Mouse (Mus musculus) liver, embryonic 11.5 days (tissue): ENCODE measurements around the gene Pex26. TPM values are rescaled to one million over a fixed set of nuclear protein-coding genes. Genes with fewer than 3 reads are reported as not detected.

Source experiments
- ATAC-seq: fragments of 200-750 bp; cut with Nextera tagmentation; replicated peaks from 2 replicates; pipeline ENCODE4 v1.8.0; 2017; ENCODE audit warnings: moderate number of reproducible peaks, mild to moderate bottlenecking, moderate TSS enrichment, moderate library complexity; ENCODE audit not compliant: low FRiP score
- DNase-seq: peaks from one replicate; pipeline ENCODE4 v3.0.0-alpha.2; 2017; ENCODE audit warnings: low spot score
- H3K27ac ChIP-seq: fragments of 300-500 bp; sonication (generic); 2 replicates; pipeline ENCODE4 v1.5.1; 2014; ENCODE audit warnings: mild to moderate bottlenecking, low read depth, low read length, control low read depth
- H3K27me3 ChIP-seq: fragments of 300-500 bp; sonication (generic); replicated peaks from 2 replicates; pipeline ENCODE4 v1.6.1; 2014; ENCODE audit warnings: low read length, mixed read lengths; ENCODE audit not compliant: control insufficient read depth, insufficient read depth
- H3K36me3 ChIP-seq: fragments of 300-500 bp; sonication (generic); 2 replicates; pipeline ENCODE4 v1.6.1; 2014; ENCODE audit warnings: mild to moderate bottlenecking, low read length, moderate library complexity, mixed read lengths; ENCODE audit not compliant: control insufficient read depth, insufficient read depth
- H3K4me1 ChIP-seq: fragments of 300-500 bp; sonication (generic); replicated peaks from 2 replicates; pipeline ENCODE4 v1.6.1; 2014; ENCODE audit warnings: low read length, mixed read lengths; ENCODE audit not compliant: control insufficient read depth, insufficient read depth
- H3K4me2 ChIP-seq: fragments of 300-500 bp; sonication (generic); 2 replicates; pipeline ENCODE4 v1.6.1; 2014; ENCODE audit warnings: mild to moderate bottlenecking, control low read depth, moderate library complexity
- H3K4me3 ChIP-seq: fragments of 300-500 bp; sonication (generic); 2 replicates; pipeline ENCODE4 v1.5.1; 2014; ENCODE audit warnings: low read depth, low read length, control low read depth
- H3K9ac ChIP-seq: fragments of 300-500 bp; sonication (generic); 2 replicates; pipeline ENCODE4 v1.6.1; 2014; ENCODE audit warnings: low read depth, low read length, control low read depth
- H3K9me3 ChIP-seq: fragments of 300-500 bp; sonication (generic); 2 replicates; pipeline ENCODE4 v1.6.1; 2016; ENCODE audit warnings: low read length, inconsistent platforms, mixed read lengths; ENCODE audit not compliant: control insufficient read depth
- WGBS: fragments of 180-500 bp; shearing (Covaris S2); extraction: QIAGEN DNeasy Blood & Tissue Kit; methylation state at CpG from one replicate; pipeline ENCODE4 v1.1.7; 2014; 5-methylcytosine and 5-hydroxymethylcytosine counted together
- polyA plus RNA-seq: library from polyadenylated mRNA; unstranded; fragments of >200 nt; fragmentation: Nextera tagmentation; extraction: Ambion mirVana; gene quantifications from 2 replicates; pipeline ENCODE4 v1.2.1, GENCODE M21; 2014

Gene Pex26
- polyA plus RNA-seq, 1 experiment from 2014 or later = 6.0 TPM

DNA sequence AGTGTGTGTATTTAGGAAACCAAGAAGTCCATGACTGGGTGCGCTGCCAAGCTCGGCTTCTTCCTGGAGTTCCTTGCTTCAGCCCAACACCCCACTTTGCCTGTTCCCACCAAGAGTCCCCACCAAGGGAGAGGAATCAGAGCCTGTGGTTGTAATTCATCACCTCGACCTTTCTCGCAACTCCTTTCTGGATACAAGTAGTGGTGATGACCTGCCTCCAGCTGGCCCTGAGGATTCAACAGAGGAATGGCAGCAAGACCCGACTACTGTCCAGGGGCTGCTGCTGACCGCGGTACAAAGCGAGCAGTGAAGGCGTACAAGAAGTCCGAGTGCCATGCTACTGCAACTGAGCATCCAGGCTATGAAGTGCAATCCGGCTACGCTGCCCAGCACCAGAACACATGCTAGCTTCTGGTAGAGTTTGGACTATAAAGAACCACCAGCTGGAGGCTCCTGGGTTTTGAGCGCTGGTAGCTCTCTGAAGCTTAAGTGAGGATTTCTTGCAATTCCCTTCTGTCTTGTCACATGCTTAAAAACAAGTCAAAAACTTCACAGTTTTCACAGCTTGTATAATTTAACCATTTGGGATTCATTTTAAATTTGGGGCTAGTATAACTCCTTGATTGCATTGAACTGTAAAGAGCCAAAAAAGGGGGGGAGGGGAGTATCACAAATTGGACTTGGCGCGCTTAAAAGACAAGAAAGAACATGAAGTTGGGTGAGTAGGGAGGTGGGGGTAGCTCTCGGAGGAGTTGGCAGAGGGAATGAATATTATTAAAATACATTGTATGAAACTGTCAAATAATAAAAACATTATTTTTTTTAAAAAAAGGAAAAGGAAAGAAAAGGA lies 28.8 kb upstream of the Pex26 start:
- DNase-seq (no peak), ATAC-seq (no peak)

DNA sequence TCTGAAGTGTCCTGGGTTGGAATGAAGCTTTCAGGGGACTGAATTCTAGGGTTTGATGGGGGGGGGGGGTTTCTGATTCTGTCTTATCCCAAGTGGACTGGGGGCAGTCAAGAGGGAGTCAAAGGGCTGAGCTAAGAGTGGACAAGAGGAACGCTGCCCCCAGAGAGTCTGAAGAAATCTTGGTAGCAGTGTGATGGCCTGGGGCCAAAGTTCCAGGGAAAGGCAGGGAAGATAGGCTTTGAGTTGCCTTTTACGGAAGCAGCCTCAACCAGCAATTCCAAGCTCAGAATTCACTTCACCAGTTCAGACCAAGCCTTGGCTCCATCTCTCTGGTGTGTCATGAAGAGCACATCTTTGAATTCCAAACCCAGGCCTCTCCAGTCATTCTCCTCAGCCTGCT lies 27.4 kb upstream of the Pex26 start:
- H3K27ac ChIP-seq = no peak overlapping the region
- H3K9ac ChIP-seq = no peak overlapping the region
- no peaks in the 10 kb centered on the region for H3K36me3 ChIP-seq
- DNase-seq (no peak), ATAC-seq (no peak)
- WGBS = 78% methylated on average over 2 of the region's 2 CpGs
- no peaks in the 10 kb centered on the region for H3K9me3 ChIP-seq
- H3K27me3 ChIP-seq = no peaks in the 10 kb centered on the region; the same call in 1 of the 2 replicates
- H3K4me3 ChIP-seq = no peak overlapping the region
- H3K4me2 ChIP-seq = no peak overlapping the region
- H3K4me1 ChIP-seq = peaks cover 8% of the 10 kb centered on the region; the same call in 1 of the 2 replicates

More for the DNA sequence above, 28.8 kb upstream of the Pex26 start:
- Histone ChIP-seq H3K9me3 (no peaks in the 10 kb centered on the region), H3K4me3 (no peak overlapping the region), H3K4me1 (peaks cover 1% of the 10 kb centered on the region; the same call in 1 of the 2 replicates), H3K36me3 (no peaks in the 10 kb centered on the region), H3K9ac (no peak overlapping the region), H3K4me2 (no peak overlapping the region), H3K27me3 (no peaks in the 10 kb centered on the region; the same call in 1 of the 2 replicates), H3K27ac (no peak overlapping the region)
- WGBS = 87% methylated on average over 16 of the region's 16 CpGs

DNA sequence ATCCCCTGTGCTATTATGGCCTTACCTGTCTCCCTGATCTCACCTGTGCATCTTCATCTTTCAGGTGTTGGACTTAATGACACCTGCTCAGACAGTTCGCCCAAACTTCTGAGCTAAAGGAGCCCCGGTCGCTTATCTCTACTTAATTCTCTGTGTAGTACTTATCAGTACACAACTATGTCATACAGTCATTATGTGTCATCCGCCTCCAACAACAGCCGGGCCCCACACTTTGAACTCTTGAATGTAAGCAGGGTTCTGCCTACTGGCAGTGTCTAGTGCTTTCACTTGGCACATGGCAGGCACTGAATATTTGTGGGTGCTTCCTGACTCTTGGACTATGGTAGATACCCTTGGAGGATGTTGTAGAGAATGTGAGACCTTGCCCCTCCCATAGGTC lies 23.9 kb upstream of the Pex26 start:
- 70% methylated on average over 5 of the region's 5 CpGs for WGBS
- ATAC-seq (no peak), DNase-seq (no peak)
- H3K27ac ChIP-seq = no peak overlapping the region
- H3K4me1 ChIP-seq = peaks cover 8% of the 10 kb centered on the region; the same call in 1 of the 2 replicates
- no peaks in the 10 kb centered on the region for H3K9me3 ChIP-seq
- H3K36me3 ChIP-seq = no peaks in the 10 kb centered on the region
- no peak overlapping the region for H3K9ac ChIP-seq
- no peak overlapping the region for H3K4me3 ChIP-seq
- H3K4me2 ChIP-seq = no peak overlapping the region
- no peaks in the 10 kb centered on the region; the same call in 1 of the 2 replicates for H3K27me3 ChIP-seq

DNA sequence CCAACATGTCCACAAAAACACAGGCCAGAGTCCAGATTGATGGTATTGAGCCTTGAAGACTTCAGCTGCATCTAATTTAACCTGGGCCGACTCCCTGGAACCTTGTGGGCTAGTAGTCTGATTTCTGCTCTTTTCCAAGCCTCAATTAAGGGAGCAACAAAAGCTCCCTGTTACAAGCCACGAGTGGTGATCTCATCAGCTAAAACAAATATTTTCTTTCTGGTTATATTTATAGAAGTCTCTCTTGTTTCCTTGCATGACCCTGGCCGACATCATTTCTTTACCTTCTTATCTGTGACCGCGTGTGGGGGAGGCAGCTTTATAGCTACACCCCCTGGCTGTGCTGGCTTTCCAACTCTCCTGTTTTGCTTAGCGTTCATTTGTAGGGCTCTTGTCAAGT lies 23.3 kb upstream of the Pex26 start:
- ATAC-seq (no peak), DNase-seq (no peak)
- Histone ChIP-seq H3K4me3 (no peak overlapping the region), H3K9ac (no peak overlapping the region), H3K27ac (no peak overlapping the region), H3K9me3 (no peaks in the 10 kb centered on the region), H3K4me1 (peaks cover 8% of the 10 kb centered on the region; the same call in 1 of the 2 replicates), H3K27me3 (no peaks in the 10 kb centered on the region; the same call in 1 of the 2 replicates), H3K36me3 (no peaks in the 10 kb centered on the region), H3K4me2 (no peak overlapping the region)
- 62% methylated on average over 6 of the region's 6 CpGs for WGBS

DNA sequence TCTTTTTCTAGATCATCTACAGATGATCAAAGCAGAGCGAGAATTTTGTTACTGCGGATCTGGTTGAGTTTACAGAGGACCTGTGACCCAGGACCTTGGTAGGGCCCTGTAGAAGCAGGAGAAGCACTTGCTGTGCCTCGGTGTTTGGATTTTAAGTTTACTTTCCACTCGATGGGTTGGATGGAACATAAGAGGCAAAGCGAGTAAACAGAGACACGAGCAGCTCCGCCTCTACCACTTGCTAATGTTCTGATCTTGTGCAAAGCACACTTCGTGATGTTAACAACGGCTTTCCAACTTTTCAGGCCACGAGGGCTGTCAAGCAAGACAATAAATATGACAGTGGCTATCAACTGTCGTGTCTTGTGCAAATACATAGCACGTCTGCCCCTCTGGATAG lies 20.9 kb upstream of the Pex26 start:
- no peak for ATAC-seq
- 71% methylated on average over 12 of the region's 12 CpGs for WGBS

DNA sequence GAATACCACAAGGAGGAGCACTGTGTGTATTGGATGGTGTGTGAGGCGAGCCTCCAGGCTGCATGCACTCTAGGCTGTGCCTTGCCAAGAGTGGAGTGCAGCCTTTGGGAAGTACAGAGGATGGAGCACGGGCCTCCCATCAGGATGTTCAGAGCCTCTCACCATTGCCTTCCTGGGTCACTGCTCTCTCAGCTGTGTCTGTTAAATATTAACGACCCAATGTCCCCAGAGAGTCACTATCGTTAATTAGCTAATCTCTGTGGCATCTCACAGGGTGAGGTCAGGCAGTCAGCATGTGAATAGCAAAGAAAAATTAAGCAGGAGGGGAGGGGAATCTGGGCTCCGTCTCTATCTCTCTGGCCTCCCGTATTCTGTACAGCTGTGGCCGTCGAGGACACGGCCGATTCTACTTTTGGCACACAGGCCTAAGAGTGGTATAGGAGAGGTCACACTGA lies 17.3 kb upstream of the Pex26 start:
- peak; percentile 64 for ATAC-seq
- H3K9ac ChIP-seq = no peak overlapping the region
- H3K27ac ChIP-seq = no peak overlapping the region

More for the DNA sequence above, 20.9 kb upstream of the Pex26 start:
- peaks cover 8% of the 10 kb centered on the region; the same call in 1 of the 2 replicates for H3K4me1 ChIP-seq
- H3K9me3 ChIP-seq = no peaks in the 10 kb centered on the region
- no peak for DNase-seq
- no peaks in the 10 kb centered on the region for H3K27me3 ChIP-seq
- H3K36me3 ChIP-seq = no peaks in the 10 kb centered on the region
- no peak overlapping the region for H3K4me3 ChIP-seq
- no peak overlapping the region for H3K27ac ChIP-seq
- H3K9ac ChIP-seq = no peak overlapping the region
- no peak overlapping the region for H3K4me2 ChIP-seq

DNA sequence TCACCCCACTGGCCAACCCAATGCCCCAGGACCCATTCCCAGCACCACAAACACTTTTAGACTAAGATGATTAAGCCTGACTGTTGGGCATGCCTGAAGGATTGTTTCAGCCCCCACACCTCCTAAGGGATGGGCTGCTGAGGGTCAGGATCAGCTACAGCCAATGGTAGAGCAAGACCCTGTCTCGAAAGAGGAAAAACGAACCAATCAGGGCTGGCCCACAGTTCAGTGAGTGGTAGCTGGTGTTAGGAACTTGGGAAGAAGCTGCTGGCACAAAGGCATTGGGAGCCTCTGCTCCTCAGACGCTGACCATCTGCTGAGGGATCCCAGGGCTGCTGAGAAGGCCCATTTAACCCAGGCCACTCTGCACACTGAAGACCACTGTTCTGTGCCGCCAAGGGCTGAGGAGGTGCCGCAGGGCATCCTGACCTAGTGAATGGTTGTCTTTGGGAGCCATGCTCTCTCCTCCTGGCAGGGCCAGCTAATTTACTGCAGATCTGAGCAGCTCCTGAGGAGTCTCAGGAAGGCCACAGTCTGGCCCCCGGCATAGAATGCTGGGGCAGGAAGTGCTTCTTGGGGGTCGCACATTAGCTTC lies 16.0 kb upstream of the Pex26 start:
- H3K4me1 ChIP-seq = no peaks in the 10 kb centered on the region
- 65% methylated on average over 7 of the region's 7 CpGs for WGBS
- ATAC-seq = no peak
- DNase-seq = no peak
- H3K9me3 ChIP-seq = no peaks in the 10 kb centered on the region
- H3K4me3 ChIP-seq = no peak overlapping the region
- H3K4me2 ChIP-seq = no peak overlapping the region
- no peaks in the 10 kb centered on the region for H3K36me3 ChIP-seq
- no peaks in the 10 kb centered on the region for H3K27me3 ChIP-seq
- H3K9ac ChIP-seq = no peak overlapping the region
- H3K27ac ChIP-seq = no peak overlapping the region

More for the DNA sequence above, 17.3 kb upstream of the Pex26 start:
- Histone ChIP-seq H3K36me3 (no peaks in the 10 kb centered on the region), H3K9me3 (no peaks in the 10 kb centered on the region), H3K27me3 (no peaks in the 10 kb centered on the region), H3K4me1 (no peaks in the 10 kb centered on the region), H3K4me3 (no peak overlapping the region), H3K4me2 (no peak overlapping the region)
- WGBS = 53% methylated on average over 10 of the region's 10 CpGs
- DNase-seq = no peak

DNA sequence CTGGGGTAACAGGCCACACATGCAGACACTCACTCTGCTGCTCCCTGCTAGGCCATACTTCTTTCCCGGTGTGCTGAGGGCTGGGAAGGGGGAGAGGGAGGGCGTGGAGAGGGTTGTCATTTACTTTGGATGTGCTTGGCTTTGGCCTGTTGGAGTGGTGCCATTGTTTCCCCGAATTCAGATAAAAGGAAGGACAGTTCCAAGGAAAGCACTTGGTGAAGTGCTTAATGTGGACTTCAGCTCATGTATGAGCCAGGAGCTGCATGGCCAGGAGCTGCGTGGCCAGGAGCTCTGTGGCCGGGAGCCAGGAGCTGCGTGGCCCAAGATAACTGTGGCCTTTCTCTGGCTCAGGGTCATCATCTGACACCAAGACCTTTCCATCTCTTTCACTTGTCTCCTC lies 12.4 kb upstream of the Pex26 start:
- no peaks in the 10 kb centered on the region for H3K27me3 ChIP-seq
- DNase-seq (no peak), ATAC-seq (no peak)
- no peak overlapping the region for H3K4me2 ChIP-seq
- 0 out of 2 replicates have a peak, but pooled peaks cover 1% of the 10 kb centered on the region for H3K4me1 ChIP-seq
- 69% methylated on average over 6 of the region's 6 CpGs for WGBS
- no peaks in the 10 kb centered on the region for H3K9me3 ChIP-seq
- H3K27ac ChIP-seq = no peak overlapping the region
- no peak overlapping the region for H3K9ac ChIP-seq
- no peaks in the 10 kb centered on the region for H3K36me3 ChIP-seq
- no peak overlapping the region for H3K4me3 ChIP-seq
